Mouse (Mus musculus): ENCODE data around the gene Calcoco1.
"Not testable (repeated sequence)": the region's sequence is repeated elsewhere in the genome, so short reads cannot be mapped to it uniquely, and the experiment has no call there.

The Calcoco1 gene

DNA sequence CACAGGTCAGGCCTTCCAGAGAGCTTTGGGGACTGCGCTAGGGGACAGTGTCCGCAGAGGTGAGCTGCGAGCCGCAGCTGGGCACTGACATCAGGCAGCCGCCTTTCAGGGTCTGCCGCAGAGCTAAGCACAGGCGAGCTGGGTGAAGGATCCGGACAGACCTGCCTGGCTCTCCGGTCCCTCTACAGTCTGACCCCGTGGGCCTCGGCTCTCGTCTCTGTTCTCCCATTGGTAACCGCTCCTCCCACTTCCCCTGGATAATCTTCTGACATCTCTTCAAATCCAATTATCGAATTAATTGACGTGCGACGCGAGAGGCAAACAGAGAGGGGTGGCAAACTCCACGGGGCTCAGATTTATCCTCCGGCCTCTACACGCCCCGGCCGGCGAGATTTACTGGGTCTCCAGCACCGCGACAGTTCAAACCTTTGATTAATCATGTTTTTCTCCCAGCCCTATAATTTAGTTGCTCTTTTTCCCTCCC is 29.6 kb downstream of the Calcoco1 start:
- peak; percentile 12 for DNase-seq (ENCODE audit: low read depth)

- DNase-seq (ENCODE audit: low read depth) = no peak
These were observed 36.2 kb downstream of the Calcoco1 start for GRCm38 (mm10) chr15:102685791-102686190.

- DNase-seq (ENCODE audit: low read depth) = peak; percentile 33
These were observed 38.3 kb downstream of the Calcoco1 start for GRCm38 (mm10) chr15:102683670-102684069.

GRCm38 (mm10) chr15:102676345-102676744 is 45.6 kb downstream of the Calcoco1 start:
- DNase-seq (ENCODE audit: low read depth) = peak; percentile 34

DNA sequence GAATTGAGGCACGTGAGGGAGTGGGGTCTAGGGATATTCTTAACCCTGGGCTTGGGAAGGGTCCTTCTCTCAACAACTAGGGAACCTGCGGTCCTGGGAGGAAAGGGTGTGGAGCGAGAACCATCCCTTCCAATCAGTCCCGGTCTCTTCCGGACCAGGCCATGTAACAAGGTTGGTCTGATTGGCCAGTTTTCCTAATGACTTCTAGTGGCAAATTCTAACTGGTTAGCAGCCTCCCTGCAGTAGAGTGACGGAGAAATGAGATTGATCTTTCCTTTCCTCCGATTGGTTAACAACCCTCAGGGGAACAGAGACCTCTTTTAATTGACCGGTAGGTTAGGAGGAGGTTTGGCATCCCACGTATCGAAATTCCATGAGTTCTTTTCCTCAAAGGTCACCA is 48.4 kb downstream of the Calcoco1 start:
- peak; percentile 17 for DNase-seq (ENCODE audit: low read depth)

GRCm38 (mm10) chr15:102672215-102673071 is 49.5 kb downstream of the Calcoco1 start, which contains the start of gene Atp5g2:
Gene Atp5g2, minus strand, starts transcription at chr15:102672352.
- DNase-seq (ENCODE audit: low read depth) = peak; percentile 30

- DNase-seq (ENCODE audit: low read depth) = peak; percentile 74
These were observed 50.2 kb downstream of the Calcoco1 start for GRCm38 (mm10) chr15:102671721-102672214.

GRCm38 (mm10) chr15:102670767-102671575 is 51.0 kb downstream of the Calcoco1 start:
- DNase-seq (ENCODE audit: low read depth) = peak; percentile 99

DNA sequence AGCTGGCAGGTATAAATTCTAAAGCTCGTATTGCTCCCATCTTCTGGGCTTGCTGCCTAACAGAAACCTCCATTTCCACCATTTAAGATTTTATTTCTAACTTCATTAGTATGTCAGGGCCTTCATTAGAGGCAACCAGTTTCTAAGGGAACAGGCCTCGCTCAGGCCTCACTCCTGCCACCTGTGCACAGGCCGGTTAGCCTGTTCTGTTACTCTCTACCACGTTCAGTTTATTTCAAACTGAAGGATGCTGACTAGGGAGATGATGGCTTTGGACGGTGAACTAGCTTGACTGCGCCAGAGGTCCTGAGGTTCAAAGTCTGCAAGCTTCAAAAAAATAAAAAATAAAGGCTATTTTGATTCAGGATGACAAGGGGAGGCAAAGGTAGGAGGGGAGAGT is 51.7 kb downstream of the Calcoco1 start:
- no peak for DNase-seq (ENCODE audit: low read depth)

DNA sequence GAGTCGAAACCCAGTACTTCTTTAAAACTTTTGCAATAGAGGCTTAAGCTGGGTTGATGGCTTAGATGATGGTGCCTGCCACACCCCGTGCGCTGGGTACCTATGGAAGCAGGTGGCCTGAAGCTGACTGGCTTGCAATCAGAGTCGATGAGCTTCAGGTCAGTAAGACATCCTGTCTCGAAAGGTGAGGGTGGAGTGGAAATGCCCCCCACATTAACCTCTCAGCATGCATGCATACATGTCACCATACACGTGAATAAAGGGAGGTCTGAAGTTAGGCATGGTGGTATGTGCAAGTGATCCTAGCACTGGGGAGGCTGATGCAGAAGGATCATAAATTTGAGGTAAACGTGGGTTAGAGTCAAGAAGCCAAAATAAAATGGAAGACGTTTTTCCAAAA is 52.4 kb downstream of the Calcoco1 start:
- DNase-seq (ENCODE audit: low read depth) = peak; percentile 7

- DNase-seq (ENCODE audit: low read depth) = peak; percentile 79
These were observed 56.5 kb downstream of the Calcoco1 start for GRCm38 (mm10) chr15:102665494-102665893.

GRCm38 (mm10) chr15:102663825-102664224 is 58.2 kb downstream of the Calcoco1 start:
- DNase-seq (ENCODE audit: low read depth) = no peak

GRCm38 (mm10) chr15:102662601-102663000 is 59.4 kb downstream of the Calcoco1 start:
- DNase-seq (ENCODE audit: low read depth) = not testable (repeated sequence)

DNA sequence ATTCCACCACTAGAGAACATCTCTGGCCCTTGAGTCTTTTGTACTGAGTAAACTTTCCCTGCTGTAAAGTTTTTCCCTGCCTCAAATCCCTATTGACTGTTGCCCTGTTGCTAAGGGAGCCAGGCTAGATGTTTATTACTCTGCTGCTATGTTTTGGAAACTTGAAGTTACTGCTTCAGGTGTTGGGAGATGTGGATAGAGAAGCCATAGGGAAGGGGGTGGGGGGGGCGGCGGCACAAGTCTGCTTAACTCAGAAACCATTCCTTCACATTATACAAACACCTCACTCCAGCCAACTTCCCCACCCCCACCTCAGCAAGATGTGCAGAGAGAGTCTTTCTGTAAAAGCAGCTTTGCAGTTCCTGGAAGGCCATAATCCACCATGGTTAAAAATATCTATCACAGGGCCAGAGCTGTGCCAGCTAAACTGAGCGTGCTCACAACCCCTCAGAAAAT is 64.0 kb downstream of the Calcoco1 start:
- no peak for DNase-seq (ENCODE audit: low read depth)
